Mouse (Mus musculus) thymus, postnatal 0 days (tissue): ENCODE data around the gene Vav1. TPM values are rescaled to one million over a fixed set of nuclear protein-coding genes. Genes with fewer than 3 reads are reported as not detected.

ENCODE experiments used
- DNase-seq: peaks from one replicate; pipeline ENCODE4 v3.0.0-alpha.2; 2015; ENCODE audit warnings: low spot score
- polyA plus RNA-seq: library from polyadenylated mRNA; unstranded; fragments of >200 nt; fragmentation: Nextera tagmentation; extraction: Ambion mirVana; gene quantifications from 2 replicates; pipeline ENCODE4 v1.2.1, GENCODE M21; 2015

The Vav1 gene
- polyA plus RNA-seq, 1 experiment from 2014 or later = 131 TPM

GRCm38 (mm10) chr17:57335673-57336303, 56.9 kb downstream of the Vav1 start:
- DNase-seq = peak; percentile 91

- no peak for DNase-seq
Observed at GRCm38 (mm10) chr17:57337996-57338395, 59.1 kb downstream of the Vav1 start.

GRCm38 (mm10) chr17:57339298-57339697, 60.4 kb downstream of the Vav1 start:
- no peak for DNase-seq

- peak; percentile 53 for DNase-seq
Observed at GRCm38 (mm10) chr17:57341568-57341967, 62.7 kb downstream of the Vav1 start.

- DNase-seq = no peak
Observed at GRCm38 (mm10) chr17:57344029-57344707, 65.3 kb downstream of the Vav1 start.

- DNase-seq = no peak
Observed at GRCm38 (mm10) chr17:57347017-57347416, 68.1 kb downstream of the Vav1 start.

GRCm38 (mm10) chr17:57347781-57348180, 68.9 kb downstream of the Vav1 start:
- DNase-seq = no peak

- DNase-seq = no peak
Observed at GRCm38 (mm10) chr17:57349067-57349466, 70.2 kb downstream of the Vav1 start.

GRCm38 (mm10) chr17:57350212-57350611, 71.3 kb downstream of the Vav1 start:
- no peak for DNase-seq

GRCm38 (mm10) chr17:57351107-57351506, 72.2 kb downstream of the Vav1 start:
- DNase-seq = no peak

- DNase-seq = no peak
Observed at GRCm38 (mm10) chr17:57358441-57358840, 79.5 kb downstream of the Vav1 start, which contains the start of gene Adgre1. Gene Adgre1, plus strand, starts transcription at chr17:57358691.

- no peak for DNase-seq
Observed at GRCm38 (mm10) chr17:57359485-57360241, 80.8 kb downstream of the Vav1 start.

Other genes with a start within 250 kb of the Vav1 start
- 37.5 and 42.3 TPM in 2 replicates for gene Khsrp, start 247.6 kb upstream of the Vav1 start, polyA plus RNA-seq
- 0.10 TPM in 1 of 2 replicates, not detected in the other for gene Slc25a41, start 237.4 kb upstream of the Vav1 start, polyA plus RNA-seq
- 1.6 and 2.7 TPM in 2 replicates for gene Crb3, start 220.0 kb upstream of the Vav1 start, polyA plus RNA-seq
- 8.3 and 8.8 TPM in 2 replicates for gene Slc25a23, start 219.2 kb upstream of the Vav1 start, polyA plus RNA-seq
- gene Dennd1c, start 200.6 kb upstream of the Vav1 start, polyA plus RNA-seq = 49.8 and 65.1 TPM in 2 replicates
- 1.0 and 1.2 TPM in 2 replicates for gene Tubb4a, start 191.3 kb upstream of the Vav1 start, polyA plus RNA-seq
- gene Tnfsf9, start 173.8 kb upstream of the Vav1 start, polyA plus RNA-seq = 2.7 and 3.0 TPM in 2 replicates
- gene Cd70, start 129.3 kb upstream of the Vav1 start, polyA plus RNA-seq = 1.7 and 1.9 TPM in 2 replicates
- gene Tnfsf14, start 84.9 kb upstream of the Vav1 start, polyA plus RNA-seq = 3.4 and 4.7 TPM in 2 replicates
- gene C3, start 51.0 kb upstream of the Vav1 start, polyA plus RNA-seq = 5.0 and 5.4 TPM in 2 replicates
- 37.3 and 40.0 TPM in 2 replicates for gene Gpr108, start 30.7 kb upstream of the Vav1 start, polyA plus RNA-seq
- 15.7 and 18.2 TPM in 2 replicates for gene Trip10, start 29.6 kb upstream of the Vav1 start, polyA plus RNA-seq
- 9.9 and 11.3 TPM in 2 replicates for gene Adgre1, start 79.6 kb downstream of the Vav1 start, polyA plus RNA-seq